Mouse (Mus musculus): ENCODE results near the gene Nod1.

Gene Nod1

DNA sequence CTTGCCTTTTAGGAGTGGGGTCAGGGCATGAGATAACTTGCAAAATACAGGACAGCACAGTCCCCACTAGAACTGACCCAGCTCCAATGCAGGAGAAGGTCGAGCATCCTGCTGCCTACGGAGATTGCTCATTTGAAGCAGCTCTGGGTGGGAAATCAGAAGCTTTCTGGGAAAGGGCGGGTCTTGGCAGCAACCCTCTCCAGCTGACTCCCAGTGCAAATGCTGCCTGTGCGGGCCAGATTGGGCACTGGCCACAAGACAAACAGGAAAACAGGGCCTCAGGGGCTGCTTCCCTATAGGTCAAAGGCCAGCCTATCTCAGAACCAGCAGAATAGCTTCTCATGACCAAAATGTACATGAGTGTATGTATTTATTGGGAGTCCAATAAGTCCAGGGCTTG, 32.8 kb downstream of the Nod1 start:
- no peak for DNase-seq (ENCODE audit: low spot score)

DNA sequence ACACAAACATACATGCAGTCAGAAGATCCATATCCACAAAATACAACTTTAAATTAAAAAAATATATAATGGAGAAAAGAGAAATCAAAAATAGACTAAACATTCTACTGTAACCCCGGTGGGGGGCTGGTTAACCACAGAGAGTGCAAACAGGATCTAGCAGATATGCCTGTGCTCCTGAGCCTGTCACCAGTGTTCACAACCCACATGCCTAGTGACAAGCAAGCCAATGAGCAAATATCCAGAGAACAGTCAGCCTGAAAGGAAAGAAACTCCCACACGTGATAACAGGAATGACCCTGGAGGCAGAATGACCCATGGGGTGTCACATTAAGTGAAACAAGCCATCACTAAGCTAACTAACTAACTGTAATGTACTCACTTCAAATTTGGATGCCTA, 35.9 kb downstream of the Nod1 start:
- DNase-seq (ENCODE audit: low spot score), result no peak

GRCm38 (mm10) chr6:54934930-54935329, 37.5 kb downstream of the Nod1 start:
- no peak for DNase-seq (ENCODE audit: low spot score)

GRCm38 (mm10) chr6:54934313-54934712, 38.1 kb downstream of the Nod1 start:
- DNase-seq (ENCODE audit: low spot score), result no peak

- DNase-seq (ENCODE audit: low spot score), result no peak
Measured at GRCm38 (mm10) chr6:54933866-54934265, 38.5 kb downstream of the Nod1 start.

DNA sequence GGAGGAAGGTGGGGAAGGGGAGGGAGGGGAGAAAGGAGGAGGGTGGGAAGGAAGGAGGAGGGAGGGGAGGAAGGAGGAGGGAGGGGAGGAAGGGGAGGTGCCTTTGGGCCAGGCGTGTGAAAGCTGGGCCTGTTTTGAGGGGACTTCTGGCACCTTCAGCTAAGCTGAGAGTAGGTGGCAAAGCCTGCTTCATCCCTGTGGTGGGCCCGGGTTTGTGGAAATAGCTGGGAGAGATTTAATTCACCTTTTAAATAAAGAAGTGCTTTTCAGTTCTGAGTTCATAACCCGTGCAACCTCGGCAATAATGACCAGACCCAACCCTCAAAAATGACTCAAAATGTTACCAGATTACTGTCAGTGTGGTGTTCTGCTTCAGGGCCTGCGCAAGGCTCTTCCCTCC, 39.2 kb downstream of the Nod1 start:
- no peak for DNase-seq (ENCODE audit: low spot score)

GRCm38 (mm10) chr6:54932526-54932925, 39.9 kb downstream of the Nod1 start:
- DNase-seq (ENCODE audit: low spot score), result no peak

- DNase-seq (ENCODE audit: low spot score), result no peak
Measured at GRCm38 (mm10) chr6:54931641-54932040, 40.8 kb downstream of the Nod1 start.

DNA sequence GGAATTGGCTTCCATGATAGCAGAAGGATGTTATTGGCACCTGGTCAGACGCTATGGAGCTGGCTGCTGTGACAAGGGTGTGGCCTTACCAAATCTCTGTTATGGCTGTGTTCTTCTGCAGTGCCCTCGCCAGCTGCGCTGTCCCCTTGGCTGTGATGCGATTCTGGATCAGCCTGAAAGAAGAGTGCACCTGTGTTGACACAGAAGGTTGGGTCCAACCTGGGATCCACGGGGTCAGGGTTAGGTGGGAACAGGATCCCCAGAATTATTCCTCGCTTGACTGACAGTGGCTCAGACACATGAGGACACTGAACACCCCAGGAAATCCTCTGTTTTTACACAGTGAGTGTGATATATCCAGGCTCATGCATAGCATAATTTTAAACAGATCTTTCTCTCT, 44.5 kb downstream of the Nod1 start:
- no peak for DNase-seq (ENCODE audit: low spot score)

DNA sequence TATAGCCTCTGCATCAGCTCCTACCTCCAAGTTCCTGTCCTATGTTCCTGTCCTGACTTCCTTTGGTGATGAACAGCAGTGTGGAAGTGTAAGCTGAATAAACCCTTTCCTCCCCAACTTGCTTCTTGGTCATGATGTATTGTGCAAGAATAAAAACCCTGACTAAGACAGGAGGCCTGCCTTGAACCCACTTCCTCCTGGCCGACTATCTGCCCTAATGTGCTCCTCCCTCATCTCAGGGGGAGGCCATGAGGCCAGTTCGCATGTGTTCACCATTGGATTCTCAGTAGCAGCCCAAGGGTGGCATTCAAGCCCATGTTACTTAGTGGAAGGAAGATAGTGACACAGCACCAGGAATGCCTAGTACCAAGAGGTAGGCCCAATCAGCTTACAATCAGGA, 45.5 kb downstream of the Nod1 start:
- no peak for DNase-seq (ENCODE audit: low spot score)

DNA sequence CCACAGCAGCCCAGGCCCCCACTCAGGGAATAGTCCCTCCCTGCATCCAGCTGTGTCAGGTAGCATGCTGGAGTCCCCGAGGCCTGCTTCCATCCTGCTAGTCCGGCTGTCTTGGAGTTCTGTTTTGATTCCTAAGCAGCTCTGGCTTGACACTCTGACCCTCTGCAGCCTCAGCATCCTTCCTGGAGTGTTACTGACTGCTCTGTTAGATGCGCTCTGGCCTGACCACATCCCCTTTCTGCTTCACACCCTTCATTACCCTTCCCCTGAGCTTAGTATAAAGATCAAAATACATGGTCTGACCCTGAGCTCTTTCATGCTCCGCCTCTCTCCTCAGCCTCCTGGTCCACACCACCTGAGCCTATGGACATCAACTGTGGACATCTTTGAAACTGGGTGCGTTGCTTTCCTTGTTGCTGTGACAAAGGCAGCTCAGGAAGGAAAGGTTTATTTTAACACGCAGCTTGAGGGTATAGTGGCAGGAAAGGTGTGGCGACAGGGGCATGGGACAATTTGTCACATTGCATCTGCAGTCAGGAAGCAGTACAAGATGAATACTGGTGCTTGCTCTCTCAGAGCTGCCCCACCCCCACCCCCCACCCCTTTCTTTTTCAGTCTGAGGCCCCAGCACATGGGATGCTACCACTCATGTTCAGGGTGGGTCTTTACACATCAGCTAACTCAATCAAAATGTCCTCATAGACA, 46.5 kb downstream of the Nod1 start:
- DNase-seq (ENCODE audit: low spot score), result no peak

GRCm38 (mm10) chr6:54924538-54924937, 47.9 kb downstream of the Nod1 start:
- DNase-seq (ENCODE audit: low spot score), result no peak

DNA sequence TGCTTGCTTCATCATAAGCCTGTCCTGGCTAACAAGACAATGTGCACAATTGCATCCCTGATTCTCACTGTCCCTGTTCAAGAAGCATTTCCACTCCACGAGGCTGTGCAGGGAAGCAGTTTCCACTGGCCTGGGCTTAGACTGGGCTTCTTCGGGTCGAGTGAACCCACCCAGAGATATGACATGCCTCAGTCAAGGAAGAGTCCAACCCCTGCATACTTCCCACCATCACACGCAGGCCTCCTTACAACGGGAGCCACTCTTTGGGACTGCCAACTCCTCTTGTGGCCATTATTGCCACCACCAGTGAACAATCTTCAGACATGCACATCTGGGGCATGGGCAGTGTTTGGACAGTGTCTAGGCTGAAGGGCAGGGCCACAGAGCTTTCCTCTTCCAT, 53.9 kb downstream of the Nod1 start:
- DNase-seq (ENCODE audit: low spot score), result no peak

GRCm38 (mm10) chr6:54917523-54917922, 54.9 kb downstream of the Nod1 start:
- DNase-seq (ENCODE audit: low spot score), result peak; percentile 51

DNA sequence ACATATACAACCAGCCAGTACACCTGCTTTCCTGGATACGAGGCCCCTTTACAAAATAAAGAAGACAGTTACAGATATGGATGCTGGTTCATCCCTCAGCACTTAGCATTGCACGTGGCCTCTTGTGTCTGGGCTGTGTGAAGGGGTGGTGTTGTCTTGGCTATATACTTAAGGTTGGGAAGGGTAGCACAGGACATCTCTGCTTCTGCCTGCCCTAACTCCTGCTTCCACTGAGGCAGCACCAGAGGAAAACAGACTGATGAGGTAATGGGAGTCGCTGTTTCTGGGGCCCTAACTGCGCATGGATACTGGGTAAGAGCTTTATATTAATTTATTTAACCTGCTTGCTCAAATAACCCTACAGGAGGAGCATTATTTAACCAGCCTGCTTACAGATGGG, 55.5 kb downstream of the Nod1 start:
- no peak for DNase-seq (ENCODE audit: low spot score)

- DNase-seq (ENCODE audit: low spot score), result no peak
Measured at GRCm38 (mm10) chr6:54916163-54916562, 56.2 kb downstream of the Nod1 start.

DNA sequence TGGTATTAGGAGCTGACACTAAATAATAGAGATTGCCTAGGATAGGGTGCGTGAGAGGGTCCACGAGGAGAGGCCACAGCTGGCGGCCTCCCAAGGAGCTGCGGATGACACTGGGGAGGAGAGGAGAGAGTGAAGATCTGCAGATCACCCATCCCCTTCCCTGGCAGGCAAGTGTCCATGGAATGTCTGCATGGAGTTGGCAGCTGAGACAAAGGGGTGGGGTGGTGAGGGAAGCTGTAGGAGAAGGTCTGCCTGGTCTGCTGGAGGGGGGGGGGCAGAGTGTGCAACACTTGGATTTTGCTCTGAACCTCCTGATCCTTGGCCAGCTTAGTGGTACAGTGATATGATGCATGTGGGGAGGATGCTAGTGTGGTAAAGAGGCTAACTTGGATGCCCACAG, 57.4 kb downstream of the Nod1 start:
- DNase-seq (ENCODE audit: low spot score), result no peak

DNA sequence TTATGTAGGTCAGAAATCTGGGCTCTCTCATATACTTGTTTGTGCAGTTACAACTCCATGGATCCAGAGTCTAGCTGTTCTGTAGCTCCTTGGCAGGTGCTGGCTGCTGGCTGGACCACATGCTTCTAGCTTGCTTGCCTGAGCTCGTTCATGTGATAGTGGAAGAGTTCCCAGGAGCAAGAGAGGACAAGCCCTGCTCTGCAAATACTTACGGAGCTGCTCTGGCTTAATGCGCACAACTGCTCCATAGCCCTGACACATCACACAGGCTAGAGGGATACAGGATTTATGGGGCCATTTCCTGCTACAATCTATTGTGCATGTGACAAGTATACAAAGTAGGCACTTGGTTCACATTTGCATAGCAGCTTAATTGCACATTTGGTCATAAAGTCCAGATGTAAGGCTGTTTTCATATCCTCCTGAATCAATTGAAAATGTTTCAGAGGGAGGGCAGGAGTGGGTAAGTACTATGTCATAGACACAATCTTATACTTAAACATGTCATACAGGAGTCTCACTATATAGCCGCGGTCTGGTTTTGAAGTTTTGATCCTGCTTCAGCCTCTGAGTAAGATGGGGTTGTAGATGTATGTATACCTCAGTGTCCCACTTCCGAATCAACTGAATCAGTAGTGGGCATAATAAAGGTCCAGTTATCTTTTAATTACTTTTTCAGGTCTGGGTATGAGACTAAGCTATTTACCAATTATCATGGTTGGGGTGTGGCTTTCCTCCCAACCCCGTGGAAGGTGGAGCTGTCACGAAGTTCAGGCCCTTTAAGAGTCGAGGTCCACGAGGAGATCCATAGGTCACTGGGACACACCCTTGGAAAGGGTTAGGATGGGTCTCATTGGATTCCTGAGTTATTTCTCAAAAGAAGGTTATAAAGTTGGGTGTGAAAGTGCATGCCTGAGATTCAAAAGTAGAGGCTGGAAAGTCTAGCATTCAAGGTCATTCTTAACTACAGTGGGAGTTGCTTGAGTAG, 66.1 kb downstream of the Nod1 start:
- DNase-seq (ENCODE audit: low spot score), result no peak

- DNase-seq (ENCODE audit: low spot score), result no peak
Measured at GRCm38 (mm10) chr6:54902547-54902946, 69.9 kb downstream of the Nod1 start.

- DNase-seq (ENCODE audit: low spot score), result no peak
Measured at GRCm38 (mm10) chr6:54900256-54900655, 72.2 kb downstream of the Nod1 start.

DNA sequence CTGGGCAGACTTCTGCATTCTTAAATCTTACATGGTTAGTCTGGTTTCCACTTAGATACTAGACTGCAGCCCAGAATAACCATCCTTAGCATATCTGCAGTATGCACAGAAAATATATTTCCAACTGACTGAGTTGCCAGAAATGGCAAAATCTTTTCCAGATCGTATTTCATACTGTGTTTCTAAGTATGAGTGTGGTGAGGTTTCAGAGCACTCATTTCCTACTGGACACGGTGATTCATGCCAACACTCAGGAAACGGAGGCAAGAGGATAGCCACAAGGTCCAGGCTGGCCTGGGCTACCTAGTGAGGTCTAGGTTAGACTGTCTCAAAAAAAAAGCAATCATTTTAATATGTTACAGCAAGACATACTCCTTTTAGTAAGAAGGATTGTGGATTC, 81.0 kb downstream of the Nod1 start:
- DNase-seq (ENCODE audit: low spot score), result no peak

DNA sequence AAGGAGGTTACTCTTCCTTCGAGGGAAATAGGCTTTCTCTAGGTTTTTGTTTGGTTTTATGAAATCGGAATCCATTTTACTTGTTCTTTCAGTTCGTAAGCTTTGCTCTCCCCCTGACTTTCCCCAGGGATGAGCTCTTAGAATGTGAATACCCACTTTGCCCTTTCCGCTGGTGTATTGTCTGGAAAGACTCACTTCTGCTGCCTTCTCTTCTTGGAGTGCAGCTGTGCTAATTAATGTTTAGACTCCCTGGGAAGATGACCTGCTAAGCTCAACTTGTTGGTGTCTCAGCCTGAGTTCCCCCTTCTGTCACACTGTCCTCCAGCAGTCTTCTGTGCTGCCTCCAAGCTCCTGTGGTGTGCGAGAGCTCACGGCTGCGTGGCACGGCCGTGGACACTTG, 82.2 kb downstream of the Nod1 start:
- DNase-seq (ENCODE audit: low spot score), result no peak

- DNase-seq (ENCODE audit: low spot score), result peak; percentile 16
Measured at GRCm38 (mm10) chr6:54886195-54886594, 86.2 kb downstream of the Nod1 start.

All from embryo, embryonic 10 days (tissue).